Mouse (Mus musculus): ENCODE measurements at regions not wholly inside any gene's neighbourhood (a gene's known extent, or its start where the extent isn't known, plus 50 kb on each side); places are given as distances from the start of the nearest gene placed in this dataset.

DNA sequence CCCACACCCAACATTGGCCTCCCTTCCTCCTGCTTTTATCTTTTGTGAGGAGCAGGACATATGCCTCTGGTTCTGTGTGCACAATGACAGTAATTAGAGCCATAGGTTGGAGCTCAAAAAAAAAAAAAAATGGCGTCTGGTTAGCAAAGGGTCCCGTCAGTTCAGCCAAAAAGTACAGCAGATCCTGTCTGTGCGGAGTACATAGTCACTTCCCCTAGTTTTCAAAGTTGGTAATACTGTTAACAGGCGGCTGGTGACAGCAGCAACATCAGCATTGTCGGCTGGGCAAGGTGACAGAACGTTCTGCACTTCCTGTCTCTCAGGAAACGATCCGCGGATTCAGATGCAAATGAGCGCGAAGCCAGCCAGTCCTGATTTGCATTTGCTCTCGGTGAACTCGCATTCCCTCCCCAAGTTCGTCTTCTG lies 642.4 kb upstream of the Gm19410 start:
- in situ Hi-C loops (cut with MboI, MseI): no loop called here

GRCm38 (mm10) chr8:35125179-35125578 lies 640.4 kb upstream of the Gm19410 start:
- in situ Hi-C loops (cut with MboI, MseI): no loop called here

DNA sequence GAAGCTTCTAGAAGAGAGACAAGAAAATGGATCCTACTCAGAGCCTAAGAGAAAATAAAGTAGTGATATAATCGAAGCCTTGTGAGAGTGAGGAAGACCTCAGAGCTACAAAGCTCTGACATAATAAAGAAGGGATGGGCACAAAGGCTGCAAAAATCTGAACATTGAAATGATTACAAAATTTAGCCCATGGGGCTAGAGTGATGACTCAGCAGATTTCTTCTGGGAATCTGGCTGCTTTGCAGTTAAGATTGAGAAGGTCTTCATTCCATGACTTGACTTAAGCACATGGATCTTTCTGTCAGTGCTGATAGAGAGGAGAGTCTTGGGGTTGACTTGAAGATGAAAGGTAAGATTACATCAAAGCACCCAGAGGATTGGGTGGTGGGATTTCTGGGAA lies 633.3 kb upstream of the Gm19410 start:
- in situ Hi-C loops (cut with MboI, MseI): no loop called here

DNA sequence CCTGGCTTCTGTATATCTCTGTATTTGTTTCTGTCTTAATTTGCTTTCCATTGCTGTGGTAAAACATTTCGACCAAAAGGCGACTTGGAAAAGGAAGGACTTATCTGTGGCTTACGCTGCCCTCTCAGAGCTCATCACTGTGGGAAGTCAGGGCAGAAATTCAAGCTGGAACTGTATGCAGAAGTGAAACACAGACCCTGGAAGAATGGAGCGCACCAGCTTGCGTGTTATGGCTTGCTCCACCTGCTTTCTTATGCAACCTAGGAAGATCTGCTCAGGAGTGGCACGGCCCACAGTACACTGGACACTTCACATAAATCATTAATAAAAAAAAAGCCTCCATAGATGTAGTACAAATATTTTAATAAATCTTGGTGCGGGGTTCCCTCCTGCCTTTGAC lies 630.0 kb upstream of the Gm19410 start:
- in situ Hi-C loops (cut with MboI, MseI): no loop called here

DNA sequence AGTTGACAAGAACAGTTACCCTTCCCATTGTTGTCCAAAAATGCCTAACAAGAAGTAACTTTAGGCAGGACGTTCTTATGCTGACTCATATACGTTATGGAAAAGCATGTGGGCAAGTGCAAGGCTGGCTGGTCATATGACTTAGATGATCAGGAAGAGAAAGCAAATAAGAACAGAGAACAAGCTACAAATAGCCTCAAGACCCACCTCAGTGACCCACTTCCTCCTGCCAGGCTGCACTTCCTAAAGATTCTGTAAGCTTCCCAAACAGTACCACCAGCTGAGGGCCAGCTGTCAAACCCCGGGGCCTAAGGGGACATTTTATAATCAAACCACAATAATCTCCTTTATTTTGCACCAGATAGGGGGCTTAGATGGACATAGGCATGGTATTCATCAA lies 628.9 kb upstream of the Gm19410 start:
- in situ Hi-C loops (cut with MboI, MseI): no loop called here

DNA sequence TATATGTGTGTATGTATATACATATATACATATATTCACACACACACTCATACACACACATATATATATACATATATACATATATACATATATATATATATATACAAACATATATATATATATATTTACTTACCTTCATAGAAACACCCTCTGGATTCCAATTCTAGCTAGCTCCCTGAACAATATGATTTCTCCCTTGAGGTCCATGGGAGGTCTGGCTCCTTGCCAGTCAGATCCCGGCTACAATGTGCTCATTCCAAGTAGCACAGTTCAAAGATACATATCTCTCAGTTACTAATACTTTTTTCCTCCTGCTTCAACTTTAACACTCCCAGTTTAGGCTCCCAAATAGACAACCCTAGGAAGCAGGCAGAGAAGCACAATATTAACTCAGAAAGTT lies 624.8 kb upstream of the Gm19410 start:
- in situ Hi-C loops (cut with MboI, MseI): loop anchor here (10.0 kb wide), 1 partner anchor 1146 kb away; no protein-coding TSS in a partner anchor

DNA sequence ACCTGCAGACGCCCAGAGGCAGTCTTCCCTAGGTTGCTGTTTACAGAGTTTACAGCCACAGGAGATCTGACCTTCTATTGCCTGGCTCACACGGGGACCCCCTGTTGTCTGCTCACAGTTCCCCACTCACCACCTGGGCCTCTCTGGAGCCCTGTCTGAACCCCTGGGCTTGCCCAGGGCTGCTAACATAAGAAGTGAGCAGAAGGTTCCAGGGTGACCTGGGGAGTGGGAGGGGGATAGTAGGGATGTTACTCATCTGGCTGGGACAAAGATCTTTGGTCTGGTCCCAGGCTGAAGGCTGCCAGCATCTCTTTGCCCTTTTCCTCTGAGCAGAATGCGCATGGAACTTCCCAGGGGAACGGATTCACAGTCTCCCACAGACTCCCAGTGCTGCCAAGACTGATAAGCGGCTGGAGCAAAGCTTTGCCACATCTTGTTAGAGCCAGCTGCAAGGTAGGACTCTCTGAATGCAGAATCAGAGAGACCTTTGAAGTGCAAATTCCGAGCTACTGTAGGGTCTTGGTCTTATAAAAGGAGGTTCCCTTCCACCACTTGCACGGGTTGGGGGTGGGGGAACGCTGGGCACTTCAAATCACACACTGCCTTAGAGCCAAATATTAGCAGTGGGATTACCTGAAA lies 622.5 kb upstream of the Gm19410 start:
- in situ Hi-C loops (cut with MboI, MseI): loop anchor here (10.0 kb wide), 1 partner anchor 1148 kb away; no protein-coding TSS in a partner anchor

- in situ Hi-C loops (cut with MboI, MseI): loop anchor here (10.0 kb wide), 1 partner anchor 1149 kb away; no protein-coding TSS in a partner anchor
Observed at GRCm38 (mm10) chr8:35143684-35144083, 621.9 kb upstream of the Gm19410 start.

DNA sequence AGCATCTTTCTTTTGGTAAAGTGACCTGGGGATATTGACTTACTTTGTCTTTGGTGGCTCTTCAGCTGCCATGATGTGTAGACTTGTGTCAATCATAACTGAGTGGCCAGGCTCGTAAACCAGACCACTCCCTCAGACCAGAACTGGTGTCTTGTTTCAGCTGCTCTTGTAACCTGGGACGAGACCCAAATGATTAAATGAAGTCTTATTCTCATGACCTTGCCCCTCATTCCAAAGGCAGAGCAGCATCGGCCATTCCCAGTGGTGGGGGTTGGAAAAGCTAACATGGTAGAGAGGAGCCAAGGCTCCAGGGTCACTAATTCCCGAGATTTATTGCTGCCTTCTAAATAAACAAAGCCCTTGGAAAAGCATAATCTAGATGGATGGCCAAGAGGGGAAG lies 621.2 kb upstream of the Gm19410 start:
- in situ Hi-C loops (cut with MboI, MseI): loop anchor here (10.0 kb wide), 1 partner anchor 1150 kb away; no protein-coding TSS in a partner anchor

DNA sequence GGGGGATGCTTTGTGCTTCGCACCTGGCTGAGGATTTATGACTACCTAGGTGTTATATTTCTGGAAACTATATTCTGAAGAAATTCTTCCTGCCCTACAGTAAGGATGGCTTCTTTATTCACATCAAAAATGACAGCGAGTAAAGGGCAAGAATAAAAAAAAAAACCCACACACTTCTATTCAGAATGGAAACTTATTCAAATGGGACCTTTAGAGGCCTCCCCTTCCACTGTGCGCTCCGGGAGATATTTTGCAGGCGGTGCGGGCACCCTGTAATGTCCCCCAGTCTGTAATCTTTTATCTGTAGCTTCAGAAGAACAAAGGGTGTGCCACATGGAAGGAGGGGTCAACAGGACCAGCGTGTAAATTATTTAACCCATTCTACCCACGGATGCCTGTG lies 618.1 kb upstream of the Gm19410 start:
- in situ Hi-C loops (cut with MboI, MseI): loop anchor here (10.0 kb wide), 1 partner anchor 1153 kb away; no protein-coding TSS in a partner anchor

GRCm38 (mm10) chr8:35147967-35148366 lies 617.6 kb upstream of the Gm19410 start:
- in situ Hi-C loops (cut with MboI, MseI): loop anchor here (10.0 kb wide), 1 partner anchor 1153 kb away; no protein-coding TSS in a partner anchor

DNA sequence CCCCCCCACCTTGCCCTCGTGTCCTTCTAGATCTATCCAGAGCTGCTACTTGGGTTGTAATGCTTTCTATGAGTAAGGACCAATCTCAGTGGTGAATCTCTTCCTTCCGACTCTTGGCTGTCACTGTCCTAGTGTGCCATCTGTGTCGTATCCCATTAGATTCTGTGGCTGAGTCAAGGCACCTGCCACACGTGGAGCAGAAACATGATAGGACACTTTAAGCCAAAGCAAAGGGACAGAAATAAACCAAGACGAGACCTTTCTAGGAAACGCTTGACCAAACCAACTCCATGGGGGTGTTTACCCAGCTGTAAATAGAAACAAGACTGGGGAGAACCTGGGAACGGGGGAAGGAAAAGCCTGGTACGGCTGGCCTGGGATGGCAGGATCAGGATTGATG lies 613.0 kb upstream of the Gm19410 start:
- in situ Hi-C loops (cut with MboI, MseI): no loop called here

GRCm38 (mm10) chr8:35156272-35156671 lies 609.3 kb upstream of the Gm19410 start:
- in situ Hi-C loops (cut with MboI, MseI): no loop called here

- in situ Hi-C loops (cut with MboI, MseI): no loop called here
Observed at GRCm38 (mm10) chr8:35157711-35158110, 607.9 kb upstream of the Gm19410 start.

- in situ Hi-C loops (cut with MboI, MseI): no loop called here
Observed at GRCm38 (mm10) chr8:35159329-35159728, 606.3 kb upstream of the Gm19410 start.

GRCm38 (mm10) chr8:35160230-35160629 lies 605.4 kb upstream of the Gm19410 start:
- in situ Hi-C loops (cut with MboI, MseI): loop anchor here (5.0 kb wide), 1 partner anchor 273 kb away; no protein-coding TSS in a partner anchor

GRCm38 (mm10) chr8:35162166-35162565 lies 603.4 kb upstream of the Gm19410 start:
- in situ Hi-C loops (cut with MboI, MseI): loop anchor here (5.0 kb wide), 1 partner anchor 275 kb away; no protein-coding TSS in a partner anchor

DNA sequence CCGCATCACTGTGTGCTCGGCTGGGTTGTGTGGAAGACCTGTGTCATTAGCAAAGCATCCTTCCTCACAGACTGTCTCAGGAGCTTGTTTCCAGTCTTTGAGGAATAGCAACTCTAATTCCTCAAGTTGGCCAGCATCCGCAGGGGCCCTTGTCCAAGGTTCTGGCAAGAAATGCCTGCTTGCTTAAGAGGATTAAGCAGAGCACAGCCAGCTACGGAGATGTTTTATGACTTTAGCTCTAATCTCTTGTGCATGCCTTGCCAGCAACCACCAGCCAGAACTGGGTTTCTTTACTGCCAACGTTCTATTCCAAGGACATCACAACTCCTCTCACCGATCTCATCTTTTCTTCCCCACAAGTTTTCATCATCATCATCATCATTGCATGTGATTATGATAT lies 599.0 kb upstream of the Gm19410 start:
- in situ Hi-C loops (cut with MboI, MseI): no loop called here

GRCm38 (mm10) chr8:35171536-35172310 lies 593.9 kb upstream of the Gm19410 start:
- in situ Hi-C loops (cut with MboI, MseI): no loop called here

- in situ Hi-C loops (cut with MboI, MseI): no loop called here
Observed at GRCm38 (mm10) chr8:35177314-35177713, 588.3 kb upstream of the Gm19410 start.

DNA sequence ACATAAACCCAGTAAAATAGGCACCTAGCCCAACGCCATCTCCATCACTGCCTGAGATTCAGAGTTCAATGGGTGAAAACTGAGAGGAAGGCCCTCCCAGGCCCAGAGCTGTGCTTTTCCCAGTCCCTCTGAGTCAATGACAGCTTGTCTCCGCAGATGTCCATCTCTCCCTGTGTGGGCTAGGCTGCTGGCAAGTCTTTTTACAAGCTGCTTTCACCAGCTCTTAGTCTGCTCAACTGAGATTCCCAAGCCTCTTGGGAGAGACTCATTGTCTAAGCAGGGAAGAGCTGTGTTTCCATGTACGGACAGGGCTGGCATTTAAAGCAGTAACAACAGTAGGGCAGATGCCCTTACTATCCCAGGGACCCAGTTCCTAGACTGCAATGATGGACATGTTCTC lies 585.5 kb upstream of the Gm19410 start:
- in situ Hi-C loops (cut with MboI, MseI): no loop called here

GRCm38 (mm10) chr8:35182141-35182540 lies 583.4 kb upstream of the Gm19410 start:
- in situ Hi-C loops (cut with MboI, MseI): no loop called here

GRCm38 (mm10) chr8:35183423-35183822 lies 582.2 kb upstream of the Gm19410 start:
- in situ Hi-C loops (cut with MboI, MseI): no loop called here
